Mouse (Mus musculus) heart, embryonic 13.5 days (tissue): ENCODE data around the gene Sall4. TPM values are rescaled to one million over a fixed set of nuclear protein-coding genes. Genes with fewer than 3 reads are reported as not detected.
A peak's percentile ranks its signal among the peaks of the same experiment; 100 is the strongest.

Source experiments
- ATAC-seq: fragments of 200-750 bp; cut with Nextera tagmentation; 2 replicates; pipeline ENCODE4 v1.8.0; 2017; ENCODE audit warnings: moderate TSS enrichment; ENCODE audit not compliant: insufficient number of reproducible peaks, low FRiP score, low TSS enrichment; ENCODE audit errors: extremely low read depth
- H3K27ac ChIP-seq: fragments of 300-500 bp; sonication (generic); replicated peaks from 2 replicates; pipeline ENCODE4 v1.5.1; 2015; ENCODE audit warnings: moderate library complexity, mild to moderate bottlenecking, inconsistent platforms
- H3K27me3 ChIP-seq: fragments of 300-500 bp; sonication (generic); replicated peaks from 2 replicates; pipeline ENCODE4 v1.6.1; 2015; ENCODE audit warnings: mild to moderate bottlenecking, inconsistent platforms
- H3K36me3 ChIP-seq: fragments of 300-500 bp; sonication (generic); 2 replicates; pipeline ENCODE4 v1.6.1; 2015; ENCODE audit warnings: mild to moderate bottlenecking, inconsistent platforms
- H3K4me1 ChIP-seq: fragments of 300-500 bp; sonication (generic); 2 replicates; pipeline ENCODE4 v1.6.1; 2015; ENCODE audit warnings: inconsistent platforms
- H3K4me2 ChIP-seq: fragments of 300-500 bp; sonication (generic); 2 replicates; pipeline ENCODE4 v1.6.1; 2015; ENCODE audit warnings: inconsistent platforms, mild to moderate bottlenecking, moderate library complexity
- H3K4me3 ChIP-seq: fragments of 300-500 bp; sonication (generic); 2 replicates; pipeline ENCODE4 v1.5.1; 2015; ENCODE audit warnings: moderate library complexity, mild to moderate bottlenecking, inconsistent platforms
- H3K9ac ChIP-seq: fragments of 300-500 bp; sonication (generic); 2 replicates; pipeline ENCODE4 v1.6.1; 2015; ENCODE audit warnings: inconsistent platforms, mild to moderate bottlenecking, moderate library complexity
- H3K9me3 ChIP-seq: fragments of 300-500 bp; sonication (generic); 2 replicates; pipeline ENCODE4 v1.6.1; 2016; ENCODE audit warnings: inconsistent platforms
- WGBS: fragments of 180-500 bp; shearing (Covaris S2); methylation state at CpG from one replicate; pipeline ENCODE4 v1.1.7; 2015; ENCODE audit warnings: mixed read lengths; 5-methylcytosine and 5-hydroxymethylcytosine counted together
- polyA plus RNA-seq: library from polyadenylated mRNA; unstranded; fragments of >200 nt; fragmentation: Nextera tagmentation; extraction: Ambion mirVana; gene quantifications from 2 replicates; pipeline ENCODE4 v1.2.1, GENCODE M21; 2015

Gene Sall4
- polyA plus RNA-seq, 1 experiment from 2014 or later = 1.1 TPM

DNA sequence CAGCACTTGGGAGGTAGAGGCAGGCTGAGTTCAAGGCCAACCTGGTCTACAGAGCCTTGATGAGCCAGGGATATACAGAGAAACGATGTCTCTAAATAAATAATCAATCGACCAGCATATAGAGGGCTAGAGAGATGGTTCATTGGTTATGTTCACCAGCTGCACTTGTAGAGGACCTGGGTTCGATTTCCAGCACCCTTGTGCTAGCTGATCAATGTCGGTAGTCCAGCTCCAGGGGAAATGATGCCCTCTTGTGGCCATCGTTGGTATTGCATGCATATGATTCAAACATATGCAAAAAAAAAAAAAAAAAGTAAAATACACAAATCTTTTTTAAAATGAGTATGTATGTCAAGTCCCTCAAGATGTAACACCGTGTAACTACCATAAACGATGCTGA lies 25.1 kb downstream of the Sall4 start:
- peak overlapping the region; percentile 91 for H3K4me3 ChIP-seq
- no peak overlapping the region for H3K27ac ChIP-seq
- no peaks in the 10 kb centered on the region for H3K4me1 ChIP-seq
- H3K9ac ChIP-seq = no peak overlapping the region
- 13% methylated on average over 7 of the region's 7 CpGs for WGBS
- no peaks in the 10 kb centered on the region for H3K9me3 ChIP-seq
- no peaks in the 10 kb centered on the region for H3K36me3 ChIP-seq
- no peaks in the 10 kb centered on the region for H3K27me3 ChIP-seq
- H3K4me2 ChIP-seq = peak overlapping the region; percentile 76
- no peak for ATAC-seq

DNA sequence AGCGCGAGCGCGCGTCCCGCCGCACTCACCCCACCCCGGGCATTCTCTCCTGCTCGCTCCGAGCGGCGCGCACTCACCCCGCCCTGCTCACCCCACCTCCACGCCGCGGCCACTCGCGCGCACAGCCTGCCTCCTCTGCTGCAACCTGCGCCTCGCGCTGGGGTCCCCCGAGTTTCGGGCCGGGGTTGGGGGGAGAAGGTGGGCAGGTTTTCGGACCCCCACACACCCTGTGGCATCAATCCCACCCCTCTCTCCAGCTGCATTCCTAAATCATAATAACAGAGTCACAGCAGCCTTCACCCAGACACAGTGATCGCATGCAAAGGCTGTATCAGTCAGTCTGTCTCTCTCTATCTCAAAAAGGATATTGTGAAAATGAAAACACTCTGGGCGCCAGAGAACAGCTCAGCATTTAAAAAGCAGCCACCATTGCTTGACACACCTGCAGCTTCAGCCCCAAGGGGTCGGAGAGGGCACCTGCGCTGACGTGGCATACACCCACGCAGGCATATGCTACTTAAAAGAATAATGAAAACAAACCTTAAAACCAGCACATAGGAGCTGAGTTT lies 25.6 kb downstream of the Sall4 start, which contains the start of gene Atp9a:
Gene Atp9a, minus strand, starts transcription at position 351 of the 569 bp plus-strand sequence.
- no peaks in the 10 kb centered on the region for H3K36me3 ChIP-seq
- peak; percentile 15; the same call in 1 of the 2 replicates for ATAC-seq
- WGBS = 8% methylated on average over 22 of the region's 33 CpGs
- H3K9me3 ChIP-seq = no peaks in the 10 kb centered on the region
- H3K9ac ChIP-seq = peak within 1 kb of the TSS; percentile 88
- peak within 1 kb of the TSS; percentile 91 for H3K4me3 ChIP-seq
- H3K27ac ChIP-seq = peak within 1 kb of the TSS; percentile 61
- peak within 1 kb of the TSS; percentile 76 for H3K4me2 ChIP-seq
- no peaks in the 10 kb centered on the region for H3K27me3 ChIP-seq
- H3K4me1 ChIP-seq = no peaks in the 10 kb centered on the region

DNA sequence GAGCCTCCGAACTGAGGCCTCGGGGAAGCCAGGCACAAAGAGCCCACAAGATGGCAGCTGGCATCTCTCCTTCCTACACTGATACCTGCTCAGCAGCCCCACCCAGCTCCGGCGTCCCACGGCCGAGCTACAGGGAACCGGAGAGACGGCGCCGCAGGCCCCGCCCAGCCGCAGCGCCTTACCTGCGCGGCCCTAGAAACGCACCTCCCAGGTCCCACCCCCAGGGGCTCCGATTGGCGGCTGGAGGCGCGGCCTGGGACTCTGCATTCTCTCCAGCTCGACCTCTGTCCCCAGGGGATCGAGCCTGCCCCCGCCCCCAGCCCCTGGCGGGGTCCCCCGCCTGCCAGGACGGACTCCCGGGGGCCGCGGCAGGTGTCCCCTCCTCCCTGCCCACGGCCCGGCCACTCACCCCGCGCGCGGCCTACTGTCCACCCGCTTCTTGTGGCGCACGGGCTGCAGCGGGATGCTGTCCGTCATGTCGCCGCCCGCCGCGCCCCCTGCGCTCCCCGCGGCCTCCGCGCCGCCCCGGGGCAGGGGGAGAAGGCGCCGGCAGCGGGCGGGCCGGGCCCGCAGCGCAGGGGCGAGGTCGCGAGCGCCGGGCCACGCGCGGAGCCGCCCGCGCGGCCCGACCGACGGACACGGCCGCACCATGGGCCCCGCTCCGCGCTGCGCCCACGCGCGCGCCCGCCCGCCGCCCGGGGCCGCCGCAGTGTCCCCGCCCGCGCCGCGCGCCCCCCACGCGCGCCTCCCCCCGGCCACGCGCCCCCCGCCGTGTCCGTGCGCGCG lies 26.3 kb downstream of the Sall4 start:
- no peaks in the 10 kb centered on the region for H3K4me1 ChIP-seq
- peak overlapping the region; percentile 91 for H3K4me3 ChIP-seq
- ATAC-seq = peak; percentile 66; the same call in 1 of the 2 replicates
- WGBS = under 1% methylated on average over 49 of the region's 108 CpGs
- H3K27me3 ChIP-seq = no peaks in the 10 kb centered on the region
- no peaks in the 10 kb centered on the region for H3K36me3 ChIP-seq
- H3K4me2 ChIP-seq = peak overlapping the region; percentile 76
- no peaks in the 10 kb centered on the region for H3K9me3 ChIP-seq
- peak overlapping the region; percentile 88 for H3K9ac ChIP-seq
- peak overlapping the region; percentile 61 for H3K27ac ChIP-seq

- Histone ChIP-seq H3K4me1 (no peaks in the 10 kb centered on the region), H3K36me3 (no peaks in the 10 kb centered on the region), H3K9ac (no peak overlapping the region), H3K4me2 (peak overlapping the region; percentile 76), H3K9me3 (no peaks in the 10 kb centered on the region), H3K4me3 (0 out of 2 replicates have a peak overlapping the region, but pooled peaks have one; percentile 91), H3K27me3 (no peaks in the 10 kb centered on the region), H3K27ac (no peak overlapping the region)
- ATAC-seq = no peak
- WGBS = 82% methylated on average over 10 of the region's 10 CpGs
These were observed 27.2 kb downstream of the Sall4 start for GRCm38 (mm10) chr2:168740496-168740895.

DNA sequence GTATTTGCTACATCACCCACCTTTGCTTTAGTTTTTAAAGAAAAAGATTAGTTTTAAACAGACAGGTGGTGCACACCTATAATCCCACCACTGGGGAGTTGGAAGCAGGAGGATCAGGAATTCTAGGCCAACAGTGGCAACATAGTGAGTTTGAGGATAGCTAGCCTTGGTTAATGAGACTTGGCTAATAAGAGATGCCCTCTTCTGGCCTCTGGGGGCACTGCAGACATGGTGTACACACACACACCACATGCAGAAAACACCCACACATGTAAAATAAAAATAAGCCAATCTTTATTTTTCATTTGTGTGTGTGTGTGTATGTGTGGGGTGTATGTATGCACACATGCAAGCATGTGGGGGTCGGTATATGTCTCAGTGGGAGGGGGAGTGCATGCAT lies 28.9 kb downstream of the Sall4 start:
- 89% methylated on average over 1 of the region's 1 CpGs for WGBS
- no peak for ATAC-seq
- H3K4me2 ChIP-seq = no peak overlapping the region
- H3K4me3 ChIP-seq = no peak overlapping the region
- H3K4me1 ChIP-seq = peaks cover 5% of the 10 kb centered on the region; the same call in 1 of the 2 replicates
- H3K9ac ChIP-seq = no peak overlapping the region
- H3K36me3 ChIP-seq = no peaks in the 10 kb centered on the region
- no peaks in the 10 kb centered on the region for H3K9me3 ChIP-seq
- H3K27me3 ChIP-seq = no peaks in the 10 kb centered on the region
- H3K27ac ChIP-seq = no peak overlapping the region

- Histone ChIP-seq H3K9me3 (no peaks in the 10 kb centered on the region), H3K36me3 (no peaks in the 10 kb centered on the region), H3K27ac (no peak overlapping the region), H3K4me1 (peaks cover 5% of the 10 kb centered on the region; the same call in 1 of the 2 replicates), H3K27me3 (no peaks in the 10 kb centered on the region), H3K4me3 (no peak overlapping the region), H3K9ac (no peak overlapping the region), H3K4me2 (no peak overlapping the region)
- no peak for ATAC-seq
- 79% methylated on average over 10 of the region's 10 CpGs for WGBS
These were observed 29.9 kb downstream of the Sall4 start for GRCm38 (mm10) chr2:168737878-168738277.

- no peak overlapping the region for H3K4me2 ChIP-seq
- no peaks in the 10 kb centered on the region for H3K36me3 ChIP-seq
- no peaks in the 10 kb centered on the region for H3K27me3 ChIP-seq
- H3K27ac ChIP-seq = no peak overlapping the region
- no peak overlapping the region for H3K9ac ChIP-seq
- ATAC-seq = no peak
- H3K9me3 ChIP-seq = no peaks in the 10 kb centered on the region
- 36% methylated on average over 11 of the region's 11 CpGs for WGBS
- peaks cover 8% of the 10 kb centered on the region for H3K4me1 ChIP-seq
- no peak overlapping the region for H3K4me3 ChIP-seq
These were observed 33.7 kb downstream of the Sall4 start for GRCm38 (mm10) chr2:168734023-168734422.

GRCm38 (mm10) chr2:168731258-168731657 lies 36.5 kb downstream of the Sall4 start:
- Histone ChIP-seq H3K36me3 (no peaks in the 10 kb centered on the region), H3K9ac (no peak overlapping the region), H3K4me3 (no peak overlapping the region), H3K9me3 (no peaks in the 10 kb centered on the region), H3K27me3 (no peaks in the 10 kb centered on the region), H3K27ac (no peak overlapping the region), H3K4me1 (peaks cover 23% of the 10 kb centered on the region), H3K4me2 (no peak overlapping the region)
- ATAC-seq = no peak
- 56% methylated on average over 8 of the region's 8 CpGs for WGBS

DNA sequence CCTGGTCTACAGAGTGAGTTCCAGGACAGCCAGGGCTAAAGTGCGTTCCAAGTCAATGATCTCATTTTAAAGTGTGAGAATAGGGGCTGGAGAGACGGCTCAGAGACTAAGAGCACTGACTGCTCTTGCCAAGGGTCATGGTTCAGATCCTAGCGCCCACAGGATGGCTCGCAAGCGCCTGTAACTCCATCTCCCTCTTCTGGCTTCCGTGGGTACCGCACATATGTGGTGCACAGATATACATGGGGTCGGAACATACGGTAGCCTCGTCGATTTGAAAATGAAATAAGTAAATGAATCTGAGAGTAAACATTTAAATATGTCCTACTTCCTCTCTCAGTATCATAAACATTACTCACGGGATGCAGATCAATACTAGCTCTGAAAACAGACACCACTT lies 38.0 kb downstream of the Sall4 start:
- H3K4me3 ChIP-seq = no peak overlapping the region
- H3K9me3 ChIP-seq = 0 out of 2 replicates have a peak, but pooled peaks cover 3% of the 10 kb centered on the region
- no peak for ATAC-seq
- no peak overlapping the region for H3K27ac ChIP-seq
- peaks cover 27% of the 10 kb centered on the region for H3K4me1 ChIP-seq
- H3K27me3 ChIP-seq = no peaks in the 10 kb centered on the region
- WGBS = 79% methylated on average over 12 of the region's 12 CpGs
- no peak overlapping the region for H3K9ac ChIP-seq
- no peaks in the 10 kb centered on the region for H3K36me3 ChIP-seq
- H3K4me2 ChIP-seq = no peak overlapping the region

DNA sequence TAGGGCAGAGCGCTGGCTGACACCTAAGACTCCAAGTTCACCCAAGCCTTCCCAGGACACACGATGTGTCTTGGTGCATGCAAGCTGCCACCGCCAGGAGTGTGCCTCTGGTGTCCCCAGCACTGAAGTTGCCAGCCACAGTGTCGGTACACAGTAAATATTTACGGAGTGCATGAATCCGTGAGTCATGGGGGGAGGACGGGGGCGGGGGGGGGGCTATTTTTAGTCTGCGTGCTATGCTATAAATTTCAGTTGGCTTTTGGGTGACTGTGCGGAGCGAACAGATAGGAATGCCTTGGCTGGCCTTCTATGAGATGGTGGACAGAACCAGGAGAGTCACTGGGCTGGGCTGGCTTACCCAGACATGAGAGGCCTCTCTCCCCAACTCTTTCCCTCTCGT lies 39.7 kb downstream of the Sall4 start:
- peak overlapping the region; percentile 64 for H3K27ac ChIP-seq
- WGBS = 44% methylated on average over 12 of the region's 12 CpGs
- 0 out of 2 replicates have a peak, but pooled peaks cover 4% of the 10 kb centered on the region for H3K9me3 ChIP-seq
- ATAC-seq = no peak
- H3K27me3 ChIP-seq = no peaks in the 10 kb centered on the region
- peaks cover 22% of the 10 kb centered on the region for H3K4me1 ChIP-seq
- no peak overlapping the region for H3K9ac ChIP-seq
- H3K4me3 ChIP-seq = no peak overlapping the region
- H3K4me2 ChIP-seq = no peak overlapping the region
- H3K36me3 ChIP-seq = peaks cover under 1% of the 10 kb centered on the region; the same call in 1 of the 2 replicates

- Histone ChIP-seq H3K27me3 (no peaks in the 10 kb centered on the region), H3K4me2 (no peak overlapping the region), H3K27ac (no peak overlapping the region), H3K4me3 (no peak overlapping the region), H3K36me3 (peaks cover 4% of the 10 kb centered on the region; the same call in 1 of the 2 replicates), H3K9ac (no peak overlapping the region), H3K9me3 (0 out of 2 replicates have a peak, but pooled peaks cover 8% of the 10 kb centered on the region), H3K4me1 (peaks cover 18% of the 10 kb centered on the region)
- ATAC-seq = no peak; the same call in 1 of the 2 replicates
- 34% methylated on average over 6 of the region's 6 CpGs for WGBS
These were observed 41.7 kb downstream of the Sall4 start for GRCm38 (mm10) chr2:168726007-168726406.
